Mouse (Mus musculus) adrenal gland, postnatal 14 days (tissue): ENCODE results near the gene Mylk. TPM values are rescaled to one million over a fixed set of nuclear protein-coding genes. Genes with fewer than 3 reads are reported as not detected.
A peak's percentile ranks its signal among the peaks of the same experiment; 100 is the strongest.

Experiments used
- DNase-seq: peaks from one replicate; pipeline ENCODE4 v3.0.0; 2021; ENCODE audit warnings: mixed read lengths
- total RNA-seq: library from RNA; stranded (reverse); gene quantifications from 2 replicates; pipeline ENCODE4 v1.2.3, GENCODE M21; 2021

Mylk gene
- total RNA-seq, 1 experiment from 2014 or later, result 47.3 TPM

DNA sequence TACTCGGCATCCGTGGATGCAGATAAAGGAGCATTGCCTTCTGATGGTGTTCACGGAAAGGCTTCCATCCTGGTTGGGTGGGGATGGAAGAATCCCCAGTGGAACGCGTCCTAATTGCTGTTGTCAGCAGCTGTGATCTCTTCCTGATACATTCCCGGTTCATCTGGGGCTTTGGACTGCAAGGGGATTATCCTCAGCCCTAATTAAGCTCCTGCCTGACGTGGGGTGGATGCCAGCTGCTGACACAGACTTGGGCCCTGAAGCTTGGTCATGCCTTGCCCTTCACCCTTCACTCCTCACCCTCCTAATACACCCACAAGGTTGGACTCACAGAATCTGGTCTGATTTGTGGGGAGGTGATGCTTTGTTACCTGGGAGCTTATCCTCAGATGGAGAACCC, 109.1 kb downstream of the Mylk start:
- DNase-seq, result no peak

DNA sequence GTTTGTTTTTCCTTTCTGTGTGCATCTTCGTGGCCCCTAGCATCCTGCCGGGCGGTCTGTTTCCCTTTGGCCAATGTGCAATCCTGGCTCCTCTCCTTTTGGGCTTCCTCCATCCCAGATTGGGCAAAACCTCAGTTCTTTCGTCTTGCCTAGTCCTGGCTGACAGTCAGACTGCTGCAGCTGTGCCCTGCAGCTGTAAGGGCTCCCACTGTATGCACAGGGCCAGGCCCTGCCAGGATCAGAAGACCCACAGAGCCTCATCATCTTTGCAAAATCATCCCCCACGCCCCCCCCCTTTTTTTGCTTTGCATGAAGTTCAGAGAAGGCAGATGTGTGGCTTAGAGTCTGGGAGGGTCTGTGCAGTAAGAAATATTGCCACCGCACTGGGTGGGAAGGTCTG, 110.1 kb downstream of the Mylk start:
- no peak for DNase-seq

DNA sequence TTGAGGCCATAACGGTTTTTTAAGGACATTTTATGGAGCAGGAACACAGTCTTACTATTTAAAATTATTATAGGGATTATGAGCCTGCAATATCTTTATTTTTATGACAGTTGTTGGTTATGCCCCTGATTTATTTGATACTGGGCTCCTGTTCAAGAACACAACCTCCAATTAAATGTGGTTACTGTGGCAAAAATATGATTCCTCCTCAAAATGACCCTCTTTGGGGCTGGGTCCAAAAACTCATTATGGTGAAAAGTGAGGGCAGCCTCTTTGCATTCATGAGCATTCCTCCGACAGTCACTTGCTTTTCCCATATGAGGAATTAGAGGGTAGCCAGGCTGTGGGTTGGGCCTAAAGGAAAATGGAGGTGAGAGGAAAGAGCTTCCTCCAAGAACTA, 110.7 kb downstream of the Mylk start:
- no peak for DNase-seq

DNA sequence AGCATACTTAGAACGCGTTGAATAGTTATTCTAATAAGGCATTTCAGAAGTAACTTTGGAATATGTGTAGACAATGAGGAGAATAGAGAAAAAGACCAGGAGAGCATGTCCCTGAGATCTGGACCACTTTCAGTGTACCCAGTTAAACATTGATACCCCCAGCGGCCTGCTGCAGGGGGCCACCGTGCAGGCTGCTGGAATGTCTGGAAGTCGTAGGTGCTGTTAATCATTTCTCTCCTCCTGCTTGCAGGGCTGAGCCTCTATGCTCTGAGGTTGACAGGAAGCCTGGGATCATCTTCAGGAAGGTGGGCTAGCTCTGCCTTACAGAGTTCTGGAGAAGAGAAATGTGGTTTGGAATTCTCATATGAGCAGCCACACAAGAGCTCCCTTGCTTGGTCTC, 112.6 kb downstream of the Mylk start:
- no peak for DNase-seq

DNA sequence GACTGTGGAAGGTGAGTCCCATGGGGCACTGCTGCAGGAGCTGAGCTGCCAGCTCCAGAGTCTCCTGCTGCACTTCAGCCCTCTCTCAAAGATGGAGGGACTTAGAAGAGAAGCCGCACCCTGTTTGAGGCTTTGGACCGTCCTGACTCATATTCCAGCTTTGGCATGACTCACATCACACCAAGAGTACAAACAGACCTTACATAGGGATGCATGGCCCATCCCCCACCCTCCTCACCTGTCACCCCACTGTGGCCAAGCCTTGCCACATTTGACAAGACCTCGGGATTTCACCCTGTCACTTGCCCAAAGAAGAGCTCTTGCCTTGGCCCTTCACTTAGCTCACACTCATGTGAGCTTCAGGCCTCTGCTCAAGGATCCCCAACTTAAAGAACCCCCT, 115.8 kb downstream of the Mylk start:
- no peak for DNase-seq

DNA sequence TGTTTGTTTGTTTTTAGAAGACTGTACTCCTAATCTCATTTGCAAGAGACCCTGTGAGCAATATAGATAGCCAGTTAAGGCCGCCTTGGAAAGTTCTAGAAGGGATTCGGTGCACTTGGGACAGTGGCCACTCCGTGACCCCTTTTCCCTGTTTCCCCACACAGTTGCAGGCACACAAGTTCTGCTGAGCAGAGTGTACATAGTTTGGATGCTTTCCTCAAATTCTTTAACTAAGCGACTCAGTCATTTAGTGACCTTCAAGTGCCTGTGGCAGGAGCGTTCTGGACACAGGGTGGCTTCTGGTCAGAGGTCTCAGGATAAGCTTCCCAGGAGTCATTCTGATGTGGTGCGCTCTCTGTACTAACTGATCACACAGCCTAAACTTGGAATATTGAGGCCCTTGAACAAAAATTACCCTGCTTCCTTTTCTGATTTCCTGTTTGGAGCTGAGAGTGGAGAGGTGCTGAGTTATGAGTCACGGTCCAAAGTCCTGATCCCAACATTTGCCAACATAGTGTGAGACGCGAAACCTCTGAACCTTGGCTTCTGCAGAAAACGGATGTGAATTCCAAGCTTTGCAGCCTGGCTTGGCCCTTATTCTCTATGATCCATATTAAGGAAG, 116.8 kb downstream of the Mylk start:
- peak; percentile 14 for DNase-seq

DNA sequence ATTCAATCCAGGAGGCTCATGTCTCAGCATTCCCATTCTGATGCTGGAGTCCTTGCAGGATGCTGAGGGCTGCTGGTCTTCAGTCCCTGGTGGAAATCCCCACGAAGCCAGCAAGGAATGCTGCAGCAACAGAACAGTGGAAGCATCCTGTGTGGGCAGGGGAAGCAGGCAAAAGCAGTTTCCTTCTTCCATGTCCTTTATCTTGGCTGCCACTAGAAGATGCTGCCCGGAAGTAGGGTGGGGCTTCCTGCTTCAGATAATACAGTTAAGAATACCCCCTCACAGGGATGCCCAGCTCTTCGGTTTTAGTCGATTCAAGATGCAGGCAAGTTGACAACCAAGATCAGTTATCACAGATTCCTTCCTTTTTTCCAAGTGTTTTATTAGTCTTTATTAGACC, 120.4 kb downstream of the Mylk start:
- DNase-seq, result peak; percentile 19

DNA sequence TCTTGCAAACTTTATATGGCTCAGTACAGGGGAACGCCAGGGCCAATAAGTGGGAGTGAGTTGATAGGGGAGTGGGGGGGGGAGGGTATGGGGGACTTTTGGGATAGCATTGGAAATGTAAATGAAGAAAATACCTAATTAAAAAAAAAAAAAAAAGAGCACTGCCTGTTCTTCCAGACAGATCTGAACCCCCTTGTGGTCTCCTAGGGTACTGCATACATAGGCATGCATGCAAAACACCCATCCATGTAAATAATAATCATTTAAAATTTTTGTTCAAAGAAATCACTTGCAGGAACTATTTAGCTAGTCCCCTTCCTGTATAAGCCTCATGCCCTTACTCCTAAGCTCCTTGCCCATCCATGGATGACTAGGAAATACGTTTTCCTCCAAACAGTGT, 122.2 kb downstream of the Mylk start:
- DNase-seq, result peak; percentile 24

DNA sequence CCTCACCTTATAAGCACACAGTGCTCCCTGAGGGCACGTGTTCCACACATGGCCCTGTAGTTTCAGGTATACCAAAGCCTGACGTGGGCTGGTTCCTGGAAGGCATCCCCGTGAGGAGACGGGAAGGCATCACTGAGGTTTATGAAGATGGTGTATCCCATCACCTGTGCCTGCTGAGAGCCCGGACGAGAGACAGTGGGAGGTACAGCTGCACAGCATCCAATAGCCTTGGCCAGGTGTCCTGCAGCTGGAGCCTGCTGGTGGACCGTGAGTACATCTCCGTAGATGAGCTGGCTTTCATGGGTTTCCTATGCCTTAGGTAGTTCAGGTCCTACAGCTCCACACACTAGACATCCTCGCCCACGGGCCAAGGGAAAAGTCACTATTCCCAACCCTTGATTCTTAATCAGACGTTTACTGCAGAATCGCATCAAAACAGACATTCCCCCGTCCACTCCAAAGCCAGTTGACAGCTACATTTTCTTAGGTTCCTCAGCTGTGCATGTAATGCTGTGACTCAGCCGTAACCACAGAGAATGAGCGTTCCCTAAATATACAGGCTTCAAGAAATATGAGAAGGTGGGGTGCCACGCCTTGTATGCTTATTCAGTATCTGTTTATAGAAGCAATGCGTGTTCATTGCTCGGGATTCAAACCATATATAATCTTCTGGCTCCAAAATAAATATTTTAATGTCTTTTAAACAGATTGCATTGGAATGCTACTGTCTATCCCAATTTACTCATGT, 135.2 kb downstream of the Mylk start:
- DNase-seq, result no peak

DNA sequence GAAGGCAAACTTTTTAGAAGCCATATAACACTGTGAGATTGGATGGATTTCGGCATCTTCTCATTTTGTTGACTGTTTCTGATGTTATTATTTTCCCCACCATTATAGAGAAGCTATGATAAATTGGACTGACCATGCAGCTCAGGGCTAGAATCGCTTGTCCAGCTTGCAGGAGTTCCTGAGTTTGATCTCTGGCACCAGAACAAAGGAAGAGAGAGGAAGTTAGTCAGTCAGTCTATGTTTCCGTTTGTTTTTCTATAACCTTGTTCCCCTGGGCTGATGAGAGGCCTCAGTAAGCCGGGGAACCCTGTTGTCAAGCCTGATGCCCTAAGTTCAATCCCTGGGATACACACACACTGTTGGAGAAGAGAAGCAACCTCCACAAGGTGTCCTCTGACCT, 135.8 kb downstream of the Mylk start:
- no peak for DNase-seq

DNA sequence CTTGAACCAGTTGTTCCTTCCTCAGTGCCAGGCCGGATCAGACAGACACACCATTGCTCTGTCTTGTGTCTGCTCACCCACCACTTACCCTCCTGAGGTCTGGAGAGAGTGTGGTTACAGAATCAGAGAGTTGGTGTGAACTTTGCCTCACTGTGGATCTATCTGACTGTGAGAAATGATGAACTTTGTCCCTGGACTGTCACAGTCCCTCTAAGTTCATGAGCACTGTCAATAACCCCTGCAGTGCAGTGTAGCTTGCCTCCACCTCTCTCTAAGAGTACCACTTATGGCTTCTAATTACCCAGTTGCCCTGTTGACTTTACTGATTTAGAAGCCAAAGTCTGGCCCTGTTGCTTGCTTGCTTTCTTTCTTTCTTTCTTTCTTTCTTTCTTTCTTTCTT, 142.0 kb downstream of the Mylk start:
- DNase-seq, result no peak

DNA sequence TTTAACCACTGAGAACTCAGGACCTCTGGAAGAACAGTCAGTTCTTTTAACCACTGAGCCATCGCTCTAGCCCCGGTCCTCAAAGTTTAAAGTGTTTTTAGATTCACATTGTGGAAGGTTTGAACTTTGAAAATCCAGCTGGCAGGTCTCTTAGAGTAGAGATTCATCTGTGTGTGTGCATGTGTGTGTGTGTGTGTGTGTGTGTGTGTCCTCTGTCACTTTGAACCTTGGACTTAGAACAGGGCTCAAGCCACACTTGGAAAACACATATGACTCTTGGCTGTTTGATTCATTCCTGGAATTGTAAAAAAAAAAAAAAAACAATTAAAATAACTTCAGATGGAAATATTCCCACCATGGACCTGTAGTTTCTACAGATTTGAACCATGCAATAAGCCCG, 149.0 kb downstream of the Mylk start:
- no peak for DNase-seq

DNA sequence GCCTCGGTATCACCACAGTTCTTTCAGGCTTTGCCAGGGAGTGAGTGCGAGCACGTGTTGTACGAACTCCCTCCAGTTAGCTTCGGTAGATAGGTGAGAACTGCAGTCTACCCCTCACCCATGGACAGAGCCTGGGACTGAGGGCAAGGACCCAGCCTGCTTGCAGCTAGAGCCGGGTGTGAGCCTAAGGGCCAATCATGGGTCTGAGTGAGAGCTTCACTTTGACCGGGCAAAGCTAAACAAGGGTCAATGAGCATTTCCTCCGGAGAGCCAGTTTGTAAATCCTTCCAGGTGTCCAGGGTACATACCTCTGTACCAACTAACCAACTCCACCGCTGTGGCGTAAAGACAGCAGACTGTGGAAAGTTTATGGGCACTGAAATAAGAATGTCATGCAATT, 150.9 kb downstream of the Mylk start:
- no peak for DNase-seq

DNA sequence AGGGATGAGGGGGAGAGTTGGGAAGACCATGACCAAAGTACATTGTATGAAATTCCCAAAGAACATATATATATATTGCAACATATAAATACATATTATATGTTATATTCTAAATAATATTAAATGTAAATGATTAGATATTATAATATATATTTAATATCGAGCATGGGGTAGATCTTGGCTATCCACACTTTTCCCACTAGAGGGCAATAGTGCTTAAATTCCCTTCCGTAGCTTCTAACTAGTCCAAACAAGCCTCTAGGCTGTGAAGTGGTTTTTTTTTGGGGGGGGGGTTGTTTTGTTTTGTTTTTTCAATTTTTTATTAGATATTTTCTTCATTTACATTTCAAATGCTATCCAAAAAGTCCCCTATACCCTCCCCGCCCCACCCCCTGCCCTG, 152.0 kb downstream of the Mylk start:
- no peak for DNase-seq

DNA sequence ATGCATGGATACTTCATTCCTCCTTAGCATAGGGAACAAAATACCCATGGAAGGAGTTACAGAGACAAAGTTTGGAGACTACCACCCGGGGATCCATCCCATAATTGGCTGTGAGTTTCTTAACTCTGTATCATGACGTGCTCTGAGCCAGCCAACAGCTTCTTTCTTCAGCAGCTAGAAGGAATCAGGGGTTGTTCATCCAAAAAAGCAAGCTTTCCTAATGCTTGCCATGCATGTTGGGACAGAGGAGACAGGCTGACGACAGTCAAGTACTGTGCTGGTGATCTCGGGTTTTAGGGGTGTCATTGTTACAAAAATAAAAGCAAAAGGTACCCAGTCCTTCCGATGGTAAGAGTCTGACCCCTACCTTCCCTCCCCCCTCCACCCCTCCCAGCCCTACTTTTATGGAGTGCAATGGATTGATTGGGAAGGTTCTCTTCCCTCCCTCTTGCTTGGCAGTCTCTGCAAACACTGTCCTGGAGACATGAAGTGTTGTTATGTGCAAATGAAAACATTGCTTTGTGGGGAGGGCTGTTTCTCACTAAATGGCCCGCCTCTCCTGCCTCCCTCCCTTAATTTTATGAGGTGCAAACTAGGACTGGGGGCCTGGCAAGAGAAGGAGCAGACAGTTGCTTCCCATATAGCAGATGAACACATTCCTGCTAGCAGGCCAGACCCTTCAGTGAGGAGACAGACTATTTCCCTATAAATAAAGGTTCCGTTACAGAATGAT, 153.2 kb downstream of the Mylk start:
- no peak for DNase-seq

DNA sequence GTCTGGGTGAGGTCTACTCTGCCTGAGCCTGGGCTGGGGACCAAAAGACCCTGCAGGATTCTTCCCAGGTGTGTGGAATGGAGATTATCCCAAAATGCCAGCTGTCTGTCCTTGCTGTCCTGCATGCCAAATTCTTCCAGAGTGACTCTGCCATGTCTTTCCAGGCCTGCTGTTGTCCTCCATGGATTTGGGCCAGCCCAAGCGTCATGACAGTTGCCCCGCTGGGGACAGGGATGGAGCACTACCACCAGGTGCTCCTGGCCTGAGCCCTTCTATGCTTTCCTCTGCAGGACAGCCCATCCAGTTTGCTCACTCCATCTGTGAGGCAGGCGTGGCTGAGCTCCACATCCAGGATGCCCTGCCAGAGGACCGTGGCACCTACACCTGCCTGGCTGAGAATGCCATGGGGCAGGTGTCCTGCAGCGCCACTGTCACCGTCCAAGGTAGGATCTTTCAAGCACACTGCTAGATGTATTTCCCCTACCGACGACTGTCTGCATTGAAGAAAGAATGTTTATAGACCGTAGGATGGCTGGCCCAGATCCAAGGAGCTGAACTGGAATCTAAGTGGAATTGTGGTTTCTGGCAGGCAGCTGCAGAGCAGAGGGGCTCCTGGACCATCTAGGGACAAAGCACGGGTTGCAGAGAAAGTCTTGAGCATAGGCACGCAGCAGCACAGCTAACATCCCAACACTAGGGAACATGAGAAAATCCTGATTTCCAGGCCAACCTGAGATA, 154.2 kb downstream of the Mylk start:
- DNase-seq, result no peak

DNA sequence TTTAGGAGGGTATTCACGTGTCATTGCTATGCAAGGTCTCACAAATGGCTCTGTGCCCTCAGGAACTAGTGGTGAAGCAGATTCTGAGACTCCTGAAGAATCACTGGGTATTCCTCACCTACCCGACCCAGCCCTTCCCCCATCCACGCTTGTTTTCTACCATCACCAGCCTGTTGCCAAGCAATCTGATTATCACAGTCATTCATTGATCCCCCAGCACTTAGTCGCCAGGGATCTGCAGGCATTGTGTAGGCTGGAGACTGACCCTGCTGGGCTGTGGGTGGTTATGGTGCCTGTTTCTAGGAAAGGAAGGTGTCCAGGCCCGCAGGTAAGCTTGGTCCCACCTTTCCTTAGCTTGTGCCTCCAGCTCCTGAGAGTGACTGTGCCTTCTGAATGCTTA, 155.0 kb downstream of the Mylk start:
- DNase-seq, result no peak

DNA sequence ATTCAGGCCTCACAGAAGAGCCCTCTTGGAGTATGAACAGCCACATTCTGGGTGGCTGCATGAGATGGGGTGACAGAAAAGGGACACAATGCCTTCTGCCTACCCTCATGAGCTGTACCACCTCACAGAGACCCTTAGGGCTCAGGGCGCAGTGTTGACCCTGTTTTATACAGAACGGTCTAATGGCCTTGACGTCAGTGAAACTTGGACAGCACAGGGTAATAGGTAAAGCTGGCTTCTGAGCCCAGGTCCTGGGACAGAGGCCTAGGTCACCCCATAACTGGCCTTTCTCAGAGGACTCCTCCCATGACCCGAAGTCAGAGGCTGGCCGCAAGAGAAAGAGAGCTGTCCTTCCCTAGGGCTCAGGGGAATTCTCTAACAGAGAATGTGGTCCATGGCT, 155.5 kb downstream of the Mylk start:
- no peak for DNase-seq

DNA sequence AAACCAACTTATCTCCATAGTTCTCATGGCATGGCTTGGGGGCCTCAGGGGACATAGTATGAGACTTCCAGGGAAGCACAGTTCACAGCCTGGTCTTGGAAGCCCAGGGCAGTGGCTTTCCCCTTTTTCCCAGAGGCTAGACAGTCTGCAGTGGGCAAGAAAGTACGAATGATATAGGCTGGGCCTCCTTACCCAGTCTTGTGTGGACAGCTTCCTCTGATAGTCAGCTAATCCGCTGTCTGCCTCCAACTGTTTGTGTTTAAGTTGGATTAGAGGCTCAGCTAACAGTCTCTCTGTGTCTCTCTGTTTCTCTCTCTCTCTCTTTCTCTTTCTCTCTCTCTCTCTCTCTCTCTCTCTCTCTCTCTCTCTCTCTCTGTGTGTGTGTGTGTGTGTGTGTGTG, 156.0 kb downstream of the Mylk start:
- DNase-seq, result no peak

DNA sequence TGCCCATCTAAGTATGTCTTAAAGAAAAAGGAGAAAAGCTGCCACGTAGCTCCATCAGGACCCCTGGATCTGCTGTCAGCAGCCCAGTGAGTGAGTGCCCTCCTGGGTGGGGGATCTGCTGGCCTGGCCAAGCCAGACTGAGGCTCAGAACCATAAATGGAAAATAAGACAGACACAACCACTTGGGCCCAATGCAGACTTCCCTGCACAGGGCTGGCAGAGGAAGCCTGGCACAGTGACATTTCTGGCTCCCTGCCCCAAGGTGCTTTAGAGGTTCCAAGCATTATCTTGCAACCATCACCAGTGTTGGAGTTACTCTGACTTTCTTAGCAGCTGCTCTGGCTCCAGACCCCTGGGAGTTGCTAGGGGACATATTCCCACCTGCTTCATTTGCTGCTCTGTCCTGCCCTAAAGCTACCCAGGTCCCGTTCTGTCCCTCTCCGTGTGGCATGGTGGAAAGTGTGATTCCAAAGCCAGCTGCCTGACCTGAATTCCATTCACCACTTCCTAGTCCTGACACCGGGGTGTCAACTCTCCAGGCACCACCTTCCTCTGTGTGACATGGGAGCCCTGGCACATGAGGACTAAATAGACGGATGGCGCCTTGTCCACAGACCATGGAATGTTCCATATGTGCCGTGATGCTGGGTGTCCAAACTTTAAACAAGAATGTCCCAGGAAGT, 156.7 kb downstream of the Mylk start:
- peak; percentile 71 for DNase-seq

DNA sequence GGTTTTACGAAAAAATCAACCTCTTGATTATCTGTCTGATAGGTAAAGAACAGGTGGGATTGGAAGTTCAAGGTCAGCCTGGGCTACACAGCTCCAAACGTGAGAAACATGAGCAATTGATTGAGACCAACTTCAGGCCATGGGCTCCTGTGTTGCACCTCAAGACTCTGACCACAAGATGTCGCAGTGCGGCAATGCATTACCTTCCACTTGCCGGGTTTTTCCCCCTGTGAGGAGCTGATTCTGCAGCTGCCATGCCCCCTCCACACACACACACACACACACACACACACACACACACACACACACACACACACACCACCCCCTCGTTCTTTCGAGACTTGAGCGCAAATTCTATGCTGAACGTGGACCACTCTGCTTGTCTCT, 157.3 kb downstream of the Mylk start:
- DNase-seq, result peak; percentile 84

DNA sequence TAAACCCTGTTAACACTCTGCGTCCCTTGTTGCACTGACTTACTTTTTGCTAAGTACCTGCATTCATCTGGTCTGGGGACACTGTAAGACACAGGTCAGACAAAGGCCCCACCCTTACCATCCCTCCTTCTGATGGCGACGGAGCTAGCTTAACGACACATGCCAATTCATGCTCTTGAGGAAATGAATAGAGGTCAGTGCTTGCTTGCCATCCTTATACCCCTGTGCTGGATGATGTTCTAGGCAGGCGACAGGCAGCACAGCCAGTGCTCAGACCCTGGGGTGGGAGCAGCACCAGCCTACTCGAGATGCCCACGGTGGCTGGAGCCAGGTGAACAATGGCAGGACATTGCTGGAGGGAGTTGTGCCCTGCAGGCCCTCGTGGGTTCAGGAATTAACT, 157.8 kb downstream of the Mylk start:
- no peak for DNase-seq
